8 mouse cellular contexts compared by ENCODE assay signal in the genomic region with DNA sequence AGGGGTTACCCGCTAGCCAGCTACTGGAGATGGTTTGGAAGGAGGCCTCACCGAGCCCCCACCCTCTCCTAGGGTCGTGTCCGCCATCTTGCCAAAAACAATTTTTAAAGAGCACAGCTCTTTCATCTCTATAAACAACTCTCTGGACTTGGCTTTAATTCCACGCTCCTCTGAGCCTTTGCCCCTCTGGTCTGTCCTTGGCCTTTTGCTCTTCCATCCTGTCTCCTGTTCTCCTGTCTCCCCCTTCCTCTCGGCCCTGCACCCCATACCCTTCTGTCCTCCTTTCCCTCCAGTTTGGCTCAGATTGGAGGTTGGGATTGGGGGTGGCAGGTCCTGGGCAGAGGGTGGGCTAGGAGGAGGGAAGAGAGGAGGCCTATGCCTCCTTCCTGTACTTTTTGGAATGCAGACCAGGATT. TPM values are rescaled to one million over a fixed set of nuclear protein-coding genes. Genes with fewer than 3 reads are reported as not detected.
A peak's percentile ranks its signal among the peaks of the same experiment; 100 is the strongest.
DNase-seq lines count a peak whose midpoint lies in the region; ATAC-seq lines count a peak whose summit lies in the region.

No protein-coding gene starts in this region.

- peak overlapping the region; percentile 100 for H3K4me2 ChIP-seq in lung, embryonic 16.5 days (ENCODE audit: low read depth, low read length)
- peak overlapping the region; percentile 100 for H3K4me2 ChIP-seq in forebrain, embryonic 12.5 days
- H3K4me2 ChIP-seq in limb, embryonic 11.5 days (ENCODE audit: low read depth, severe bottlenecking), result peak overlapping the region; percentile 89
- peak overlapping the region; percentile 99 for H3K4me2 ChIP-seq in neural tube, embryonic 15.5 days

- no peaks in the 10 kb centered on the region for H3K27me3 ChIP-seq in lung, embryonic 16.5 days (ENCODE audit: control insufficient read depth, insufficient read depth, low read depth, low read length)
- peaks cover 32% of the 10 kb centered on the region for H3K27me3 ChIP-seq in forebrain, embryonic 12.5 days
- no peaks in the 10 kb centered on the region for H3K27me3 ChIP-seq in limb, embryonic 11.5 days (ENCODE audit: control insufficient read depth, insufficient read depth, low read length)
- H3K27me3 ChIP-seq in neural tube, embryonic 15.5 days (replicated peaks), result no peaks in the 10 kb centered on the region

- DNase-seq in lung, postnatal 10 days, result no peak
- DNase-seq in limb, embryonic 11.5 days (ENCODE audit: low spot score), result no peak
- no peak for DNase-seq in embryo, embryonic 11 days
- no peak for DNase-seq in ovary, postnatal 10 days (ENCODE audit: low spot score)
- no peak for DNase-seq in cerebellum, adult 9-10 months

- ATAC-seq in lung, embryonic 16.5 days (ENCODE audit: low read depth), result no peak
- no peak for ATAC-seq in forebrain, embryonic 12.5 days (ENCODE audit: low FRiP score)
- ATAC-seq in limb, embryonic 11.5 days (ENCODE audit: insufficient number of reproducible peaks, low FRiP score, low TSS enrichment, low read depth), result no peak
- ATAC-seq in neural tube, embryonic 15.5 days (ENCODE audit: low FRiP score), result no peak

- H3K36me3 ChIP-seq in lung, embryonic 16.5 days (ENCODE audit: control insufficient read depth, insufficient read depth, low read length), result peaks cover 12% of the 10 kb centered on the region
- H3K36me3 ChIP-seq in forebrain, embryonic 12.5 days (replicated peaks), result no peaks in the 10 kb centered on the region
- 0 out of 2 replicates have a peak, but pooled peaks cover 2% of the 10 kb centered on the region for H3K36me3 ChIP-seq in limb, embryonic 11.5 days (ENCODE audit: control insufficient read depth, insufficient read depth, low read length)
- no peaks in the 10 kb centered on the region for H3K36me3 ChIP-seq in neural tube, embryonic 15.5 days

- H3K27ac ChIP-seq in lung, embryonic 16.5 days (ENCODE audit: low read length), result peak overlapping the region; percentile 95
- peak overlapping the region; percentile 73 for H3K27ac ChIP-seq in forebrain, embryonic 12.5 days
- H3K27ac ChIP-seq in limb, embryonic 11.5 days (replicated peaks; ENCODE audit: low read depth, low read length), result peak overlapping the region; percentile 90
- peak overlapping the region; percentile 83 for H3K27ac ChIP-seq in neural tube, embryonic 15.5 days (replicated peaks)

- peak overlapping the region; percentile 57 for H3K9ac ChIP-seq in lung, embryonic 16.5 days (ENCODE audit: low read length)
- H3K9ac ChIP-seq in forebrain, embryonic 12.5 days, result peak overlapping the region; percentile 60
- H3K9ac ChIP-seq in limb, embryonic 11.5 days (ENCODE audit: low read length), result peak overlapping the region; percentile 31
- H3K9ac ChIP-seq in neural tube, embryonic 15.5 days (replicated peaks), result peak overlapping the region; percentile 44; the same call in 1 of the 2 replicates

- H3K4me3 ChIP-seq in lung, embryonic 16.5 days (ENCODE audit: low read length), result peak overlapping the region; percentile 76
- peak overlapping the region; percentile 63; the same call in 1 of the 2 replicates for H3K4me3 ChIP-seq in forebrain, embryonic 12.5 days (replicated peaks)
- H3K4me3 ChIP-seq in limb, embryonic 11.5 days (ENCODE audit: low read depth, low read length), result peak overlapping the region; percentile 33; the same call in 1 of the 2 replicates
- peak overlapping the region; percentile 64 for H3K4me3 ChIP-seq in neural tube, embryonic 15.5 days (replicated peaks)

- peaks cover 83% of the 10 kb centered on the region for H3K4me1 ChIP-seq in lung, embryonic 16.5 days (replicated peaks; ENCODE audit: control insufficient read depth, insufficient read depth, low read length)
- H3K4me1 ChIP-seq in forebrain, embryonic 12.5 days, result peaks cover 100% of the 10 kb centered on the region
- H3K4me1 ChIP-seq in limb, embryonic 11.5 days (ENCODE audit: control insufficient read depth, insufficient read depth, low read length), result peaks cover 86% of the 10 kb centered on the region
- peaks cover 100% of the 10 kb centered on the region for H3K4me1 ChIP-seq in neural tube, embryonic 15.5 days

- H3K9me3 ChIP-seq in lung, embryonic 16.5 days (ENCODE audit: control insufficient read depth, low read length), result no peaks in the 10 kb centered on the region
- no peaks in the 10 kb centered on the region for H3K9me3 ChIP-seq in forebrain, embryonic 12.5 days
- H3K9me3 ChIP-seq in limb, embryonic 11.5 days (ENCODE audit: control insufficient read depth, low read length), result no peaks in the 10 kb centered on the region
- no peaks in the 10 kb centered on the region for H3K9me3 ChIP-seq in neural tube, embryonic 15.5 days (replicated peaks)

- 4% methylated on average over 6 of the region's 6 CpGs for WGBS in lung, embryonic 16.5 days
- WGBS in forebrain, embryonic 12.5 days, result 26% methylated on average over 6 of the region's 6 CpGs
- WGBS in limb, embryonic 11.5 days, result 15% methylated on average over 6 of the region's 6 CpGs
- 10% methylated on average over 6 of the region's 6 CpGs for WGBS in neural tube, embryonic 15.5 days

RNA-seq across cellular contexts. Expression of a gene that starts 18.6 kb away (rescaled TPM):
- 0.31 TPM in 1 of 2 replicates, not detected in the other for polyA plus RNA-seq in lung, embryonic 16.5 days (2015; fragmentation: Nextera tagmentation; extraction: Ambion mirVana)
- polyA plus RNA-seq in forebrain, embryonic 12.5 days (2016; fragmentation: Nextera tagmentation; extraction: Ambion mirVana), result 0.24 and 0.47 TPM in 2 replicates
- 0.40 TPM in 1 of 2 replicates, not detected in the other for polyA plus RNA-seq in limb, embryonic 11.5 days (2014; fragmentation: Nextera tagmentation; extraction: Ambion mirVana)
- polyA plus RNA-seq in neural tube, embryonic 15.5 days (2015; fragmentation: Nextera tagmentation; extraction: Ambion mirVana), result 2.2 and 3.0 TPM in 2 replicates

RNA-seq across cellular contexts. Expression of a gene that starts 36.6 kb away (rescaled TPM):
- 35.4 and 37.2 TPM in 2 replicates for polyA plus RNA-seq in lung, embryonic 16.5 days (2015; fragmentation: Nextera tagmentation; extraction: Ambion mirVana)
- polyA plus RNA-seq in forebrain, embryonic 12.5 days (2016; fragmentation: Nextera tagmentation; extraction: Ambion mirVana), result 14.0 and 16.4 TPM in 2 replicates
- 46.7 and 48.7 TPM in 2 replicates for polyA plus RNA-seq in limb, embryonic 11.5 days (2014; fragmentation: Nextera tagmentation; extraction: Ambion mirVana)
- polyA plus RNA-seq in neural tube, embryonic 15.5 days (2015; fragmentation: Nextera tagmentation; extraction: Ambion mirVana), result 17.3 and 19.9 TPM in 2 replicates

RNA-seq across cellular contexts. Expression of a gene that starts 56.6 kb away (rescaled TPM):
- 34.0 and 38.3 TPM in 2 replicates for polyA plus RNA-seq in lung, embryonic 16.5 days (2015; fragmentation: Nextera tagmentation; extraction: Ambion mirVana)
- polyA plus RNA-seq in forebrain, embryonic 12.5 days (2016; fragmentation: Nextera tagmentation; extraction: Ambion mirVana), result 38.0 and 43.1 TPM in 2 replicates
- polyA plus RNA-seq in limb, embryonic 11.5 days (2014; fragmentation: Nextera tagmentation; extraction: Ambion mirVana), result 58.7 and 63.4 TPM in 2 replicates
- polyA plus RNA-seq in neural tube, embryonic 15.5 days (2015; fragmentation: Nextera tagmentation; extraction: Ambion mirVana), result 3.8 and 12.0 TPM in 2 replicates

RNA-seq across cellular contexts. Expression of a gene that starts 59.8 kb away (rescaled TPM):
- polyA plus RNA-seq in lung, embryonic 16.5 days (2015; fragmentation: Nextera tagmentation; extraction: Ambion mirVana), result 257 and 270 TPM in 2 replicates
- 355 and 367 TPM in 2 replicates for polyA plus RNA-seq in forebrain, embryonic 12.5 days (2016; fragmentation: Nextera tagmentation; extraction: Ambion mirVana)
- polyA plus RNA-seq in limb, embryonic 11.5 days (2014; fragmentation: Nextera tagmentation; extraction: Ambion mirVana), result 422 and 448 TPM in 2 replicates
- 25.8 and 71.2 TPM in 2 replicates for polyA plus RNA-seq in neural tube, embryonic 15.5 days (2015; fragmentation: Nextera tagmentation; extraction: Ambion mirVana)
